Mouse (Mus musculus) CH12.LX (cell line): ENCODE data around the gene Pias4. TPM values are rescaled to one million over a fixed set of nuclear protein-coding genes. Genes with fewer than 3 reads are reported as not detected.

ENCODE experiments used
- DNase-seq: peaks from one replicate; pipeline ENCODE4 v3.0.0-alpha.2; 2013; ENCODE audit errors: extremely low read depth
- H3K27ac ChIP-seq: 2 replicates; pipeline ENCODE4 v1.5.1; 2012; ENCODE audit warnings: low read depth, mild to moderate bottlenecking, control low read depth, moderate library complexity; ENCODE audit not compliant: insufficient read depth
- H3K27me3 ChIP-seq: replicated peaks from 2 replicates; pipeline ENCODE3; 2012; ENCODE audit warnings: inconsistent platforms
- H3K36me3 ChIP-seq, 2 experiments: replicated peaks in 1 of 2; 2 replicates each; pipeline versions ENCODE3 to v1.6.1; 2012; ENCODE audit warnings: inconsistent platforms in 1 of 2, low read length in 1 of 2, mild to moderate bottlenecking in 1 of 2, mixed read lengths in 1 of 2, moderate library complexity in 1 of 2; ENCODE audit not compliant: control insufficient read depth in 1 of 2, insufficient read depth in 1 of 2
- H3K4me1 ChIP-seq, 2 experiments: 2 replicates each; pipeline ENCODE4 v1.6.1; 2012; ENCODE audit warnings: inconsistent platforms in 1 of 2, moderate library complexity in 1 of 2; ENCODE audit not compliant: insufficient read depth in 2 of 2, control insufficient read depth in 1 of 2
- H3K4me2 ChIP-seq: 2 replicates; pipeline ENCODE4 v1.6.1; 2012; ENCODE audit warnings: low read depth, mild to moderate bottlenecking, control low read depth; ENCODE audit not compliant: poor library complexity, insufficient read depth, severe bottlenecking
- H3K4me3 ChIP-seq, 3 experiments: fragments of 150-350 bp in 1 of 3; sonication (generic) in 1 of 3; replicated peaks in 1 of 3; 2 replicates each; pipeline versions ENCODE3 to v1.5.1; 2011 to 2012; ENCODE audit warnings: low read depth in 2 of 3, low read length in 2 of 3, mild to moderate bottlenecking in 2 of 3, moderate library complexity in 2 of 3, control low read depth in 1 of 3, improper control_type of control experiment in 1 of 3, inconsistent platforms in 1 of 3, mixed read lengths in 1 of 3; ENCODE audit not compliant: poor library complexity in 1 of 3
- H3K79me2 ChIP-seq: replicated peaks from 2 replicates; pipeline ENCODE4 v1.6.1; 2012; ENCODE audit warnings: mild to moderate bottlenecking, moderate library complexity; ENCODE audit not compliant: control insufficient read depth, poor library complexity, insufficient read depth, severe bottlenecking; ENCODE audit errors: extremely low read depth
- H3K9ac ChIP-seq: 2 replicates; pipeline ENCODE4 v1.6.1; 2012; ENCODE audit warnings: low read depth, mild to moderate bottlenecking, control low read depth, moderate library complexity; ENCODE audit not compliant: insufficient read depth
- H3K9me3 ChIP-seq: replicated peaks from 2 replicates; pipeline ENCODE3; 2012; ENCODE audit warnings: low read length, inconsistent platforms, mixed read lengths
- BHLHE40 ChIP-seq: IDR thresholded peaks from 2 replicates; pipeline ENCODE4 v1.6.1; 2011; ENCODE audit warnings: mild to moderate bottlenecking, low read depth, low read length, improper control_type of control experiment
- CHD1 ChIP-seq: IDR thresholded peaks from 2 replicates; pipeline ENCODE4 v1.6.1; 2012; ENCODE audit warnings: low read depth, low read length, improper control_type of control experiment, inconsistent platforms
- ELF1 ChIP-seq: IDR thresholded peaks from 2 replicates; pipeline ENCODE4 v1.6.1; 2014; ENCODE audit warnings: low read depth, mild to moderate bottlenecking, inconsistent platforms, low read length, improper control_type of control experiment
- GABPA ChIP-seq: IDR thresholded peaks from 2 replicates; pipeline ENCODE4 v1.6.1; 2012; ENCODE audit warnings: low read depth, low read length, improper control_type of control experiment, inconsistent platforms; ENCODE audit not compliant: insufficient replicate concordance
- HCFC1 ChIP-seq: IDR thresholded peaks from 2 replicates; pipeline ENCODE4 v1.6.1; 2012; ENCODE audit warnings: low read depth, mild to moderate bottlenecking, inconsistent platforms, low read length, improper control_type of control experiment
- IRF4 ChIP-seq: IDR thresholded peaks from 2 replicates; pipeline ENCODE4 v1.6.1; 2014; ENCODE audit warnings: low read depth, mild to moderate bottlenecking, inconsistent platforms, low read length, improper control_type of control experiment
- KAT2A ChIP-seq: IDR thresholded peaks from 2 replicates; pipeline ENCODE4 v1.6.1; 2012; ENCODE audit warnings: low read length, improper control_type of control experiment, inconsistent platforms; ENCODE audit not compliant: insufficient replicate concordance
- MAZ ChIP-seq: IDR thresholded peaks from 2 replicates; pipeline ENCODE4 v1.6.1; 2012; ENCODE audit warnings: low read depth, mild to moderate bottlenecking, inconsistent platforms, low read length, improper control_type of control experiment, moderate library complexity
- MEF2A ChIP-seq: IDR thresholded peaks from 2 replicates; pipeline ENCODE4 v1.6.1; 2014; ENCODE audit warnings: low read depth, mild to moderate bottlenecking, inconsistent platforms, low read length, improper control_type of control experiment, borderline replicate concordance
- MXI1 ChIP-seq: IDR thresholded peaks from 2 replicates; pipeline ENCODE4 v1.6.1; 2011; ENCODE audit warnings: mild to moderate bottlenecking, low read depth, low read length, improper control_type of control experiment
- RAD21 ChIP-seq: IDR thresholded peaks from 2 replicates; pipeline ENCODE4 v1.6.1; 2011; ENCODE audit warnings: low read depth, mild to moderate bottlenecking, low read length, improper control_type of control experiment, moderate library complexity
- SIN3A ChIP-seq: IDR thresholded peaks from 2 replicates; pipeline ENCODE4 v1.6.1; 2012; ENCODE audit warnings: low read length, improper control_type of control experiment, inconsistent platforms
- SMC3 ChIP-seq: IDR thresholded peaks from 2 replicates; pipeline ENCODE4 v1.6.1; 2011; ENCODE audit warnings: low read depth, low read length, improper control_type of control experiment
- TBP ChIP-seq: conservative IDR thresholded peaks from 2 replicates; pipeline ENCODE4 v1.6.1; 2011; ENCODE audit warnings: low read depth, low read length, improper control_type of control experiment
- TCF12 ChIP-seq: IDR thresholded peaks from 2 replicates; pipeline ENCODE4 v1.6.1; 2014; ENCODE audit warnings: low read depth, mild to moderate bottlenecking, inconsistent platforms, low read length, improper control_type of control experiment
- UBTF ChIP-seq: IDR thresholded peaks from 2 replicates; pipeline ENCODE4 v1.6.1; 2012; ENCODE audit warnings: low read depth, mild to moderate bottlenecking, inconsistent platforms, low read length, improper control_type of control experiment, moderate library complexity
- USF2 ChIP-seq: conservative IDR thresholded peaks from 2 replicates; pipeline ENCODE4 v1.6.1; 2011; ENCODE audit warnings: low read depth, low read length, improper control_type of control experiment
- ZC3H11A ChIP-seq: IDR thresholded peaks from 2 replicates; pipeline ENCODE4 v1.6.1; 2012; ENCODE audit warnings: low read depth, mild to moderate bottlenecking, inconsistent platforms, low read length, improper control_type of control experiment
- ZKSCAN1 ChIP-seq: IDR thresholded peaks from 2 replicates; pipeline ENCODE4 v1.6.1; 2012; ENCODE audit warnings: low read depth, inconsistent platforms, low read length, improper control_type of control experiment, borderline replicate concordance
- ZNF384 ChIP-seq: IDR thresholded peaks from 2 replicates; pipeline ENCODE4 v1.6.1; 2012; ENCODE audit warnings: low read depth, low read length, improper control_type of control experiment, inconsistent platforms
- dilution Hi-C: fragments of 300-500 bp; cut with MboI; formaldehyde crosslinking; loops from 2 replicates; pipeline ENCODE4 v1.14.3; 2020; ENCODE audit warnings: low sequenced_read_pairs; ENCODE audit not compliant: extremely low pct_unique_long_range_greater_than_20kb, extremely low pct_ligation_motif_present
- in situ Hi-C: fragments of 300-500 bp; cut with MboI; formaldehyde crosslinking; loops from 3 replicates; pipeline ENCODE4 v1.14.3; 2019; ENCODE audit warnings: low sequenced_read_pairs, low pct_ligation_motif_present, low pct_unique_long_range_greater_than_20kb, mixed read lengths
- polyA plus RNA-seq: library from polyadenylated mRNA; unstranded; fragments of >175 nt; gene quantifications from 2 replicates; pipeline ENCODE4 v1.2.1, GENCODE M21; 2012; ENCODE audit warnings: low read depth; ENCODE audit not compliant: insufficient read length
- total RNA-seq, 2 experiments: library from RNA; depleted of rRNA; stranded (reverse); fragments of 300-350 nt in 1 of 2; fragments of >200 nt in 1 of 2; gene quantifications; 2 replicates each; pipeline ENCODE4 v1.2.3; 2012 to 2014

Pias4 gene
- total and polyA plus RNA-seq, 3 experiments = 15.3 to 33.5 (median 26.6) TPM

DNA sequence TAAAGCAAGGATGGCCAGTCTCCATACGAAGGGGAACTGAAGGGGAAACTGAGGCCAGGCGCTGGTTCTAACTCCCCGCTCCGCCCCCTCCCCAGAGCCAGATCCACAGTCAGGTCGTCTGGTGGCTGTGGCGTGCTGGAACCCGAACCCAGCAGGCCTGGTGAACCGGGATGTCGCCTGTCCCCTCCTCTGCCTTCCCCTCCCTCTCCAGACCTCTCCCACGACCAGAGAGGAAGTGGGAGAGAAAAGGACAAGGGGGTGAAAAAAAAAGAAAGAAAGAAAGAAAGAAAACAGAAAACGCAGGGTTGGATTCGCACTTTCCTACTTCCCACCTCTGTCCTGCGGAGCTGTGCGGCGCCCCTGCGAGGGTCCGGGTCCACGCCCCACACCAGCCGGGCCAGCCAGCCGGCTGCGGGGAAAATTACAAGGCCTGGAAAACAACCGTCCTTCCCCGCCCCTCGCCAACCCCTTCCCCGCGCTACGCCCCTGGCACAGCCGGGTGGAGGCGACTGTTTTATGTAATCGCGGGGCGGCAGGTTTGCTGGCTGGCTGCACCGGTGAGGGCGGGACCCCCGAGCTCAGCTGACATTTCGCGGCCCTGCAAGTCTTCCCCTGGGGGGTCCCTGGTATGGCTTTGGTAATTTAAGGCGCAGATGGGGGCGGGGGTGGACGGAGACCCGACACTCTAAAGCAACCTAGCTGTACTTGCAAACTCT, 32.6 kb downstream of the Pias4 start, which contains the start of gene Zbtb7a:
Gene Zbtb7a (plus strand): TSS at position 255 of the 716 bp plus-strand sequence.
- peaks cover 6 to 40% of the 10 kb centered on the region in 2 experiments for H3K4me1 ChIP-seq
- peaks cover 22% of the 10 kb centered on the region for H3K79me2 ChIP-seq
- TF ChIP-seq MAZ = peak; percentile 53; the same call in 1 of the 2 replicates
- TF ChIP-seq RAD21 = no peak
- TF ChIP-seq ELF1 = 0 out of 2 replicates have a peak, but pooled peaks have one; percentile 39
- TF ChIP-seq SMC3 = no peak
- TF ChIP-seq GABPA = no peak
- TF ChIP-seq KAT2A = no peak
- peak; percentile 57 for TF ChIP-seq IRF4
- TF ChIP-seq MXI1 = peak; percentile 18; the same call in 1 of the 2 replicates
- TF ChIP-seq MEF2A = no peak; the same call in 1 of the 2 replicates
- no peak for TF ChIP-seq ZC3H11A
- TF ChIP-seq TCF12 = 0 out of 2 replicates have a peak, but pooled peaks have one; percentile 25
- TF ChIP-seq TBP = peak; percentile 91
- peak; percentile 91 for TF ChIP-seq CHD1
- TF ChIP-seq BHLHE40 = 0 out of 2 replicates have a peak, but pooled peaks have one; percentile 22
- TF ChIP-seq SIN3A = peak; percentile 79
- TF ChIP-seq ZKSCAN1 = no peak
- TF ChIP-seq USF2 = no peak
- TF ChIP-seq ZNF384 = peak; percentile 39
- peak; percentile 28; the same call in 1 of the 2 replicates for TF ChIP-seq HCFC1
- peak; percentile 99 for TF ChIP-seq UBTF
- DNase-seq = no peak
- H3K4me2 ChIP-seq = peak within 1 kb of the TSS; percentile 93
- peak within 1 kb of the TSS; percentile 100 for H3K9ac ChIP-seq
- in situ Hi-C loops = no loop called here
- H3K4me3 ChIP-seq = peak within 1 kb of the TSS; percentile 81 to 87 (median 81)
- H3K36me3 ChIP-seq = peaks cover 0 to 7% of the 10 kb centered on the region in 2 experiments
- dilution Hi-C loops = no loop called here
- no peaks in the 10 kb centered on the region for H3K9me3 ChIP-seq
- no peaks in the 10 kb centered on the region for H3K27me3 ChIP-seq
- peak within 1 kb of the TSS; percentile 5; the same call in 1 of the 2 replicates for H3K27ac ChIP-seq
